Mouse (Mus musculus) urinary bladder, postnatal 14 days (tissue): ENCODE results near the gene Slc35g3.

ENCODE experiments used
- DNase-seq: peaks from one replicate; pipeline ENCODE4 v3.0.0; 2021; ENCODE audit warnings: low spot score

Gene Slc35g3

DNA sequence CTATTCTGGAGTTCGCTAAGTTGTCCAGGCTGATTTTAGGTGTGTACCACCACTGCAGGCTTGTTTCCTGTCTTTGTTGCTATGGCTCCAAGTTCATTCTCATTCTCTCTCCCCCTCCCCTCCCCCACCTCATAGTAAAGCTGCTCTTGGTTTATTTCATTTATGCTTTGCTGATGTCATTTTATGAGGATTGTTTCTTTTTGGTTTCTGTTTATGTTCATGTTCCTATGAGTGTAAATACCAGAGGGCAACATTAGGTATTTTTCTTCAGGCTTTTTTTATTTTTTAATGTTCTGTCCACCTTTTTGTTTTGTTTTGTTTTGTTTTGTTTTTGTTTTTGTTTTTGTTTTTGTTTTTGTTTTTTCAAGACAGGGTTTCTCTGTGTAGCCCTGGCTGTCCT, at the start of gene Slc35g3:
Gene Slc35g3, minus strand, starts transcription at position 101 of the 400 bp plus-strand sequence.
- DNase-seq: no peak

- DNase-seq: no peak
Measured at GRCm38 (mm10) chr11:69810280-69810679, 48.5 kb upstream of the Slc35g3 start.

DNA sequence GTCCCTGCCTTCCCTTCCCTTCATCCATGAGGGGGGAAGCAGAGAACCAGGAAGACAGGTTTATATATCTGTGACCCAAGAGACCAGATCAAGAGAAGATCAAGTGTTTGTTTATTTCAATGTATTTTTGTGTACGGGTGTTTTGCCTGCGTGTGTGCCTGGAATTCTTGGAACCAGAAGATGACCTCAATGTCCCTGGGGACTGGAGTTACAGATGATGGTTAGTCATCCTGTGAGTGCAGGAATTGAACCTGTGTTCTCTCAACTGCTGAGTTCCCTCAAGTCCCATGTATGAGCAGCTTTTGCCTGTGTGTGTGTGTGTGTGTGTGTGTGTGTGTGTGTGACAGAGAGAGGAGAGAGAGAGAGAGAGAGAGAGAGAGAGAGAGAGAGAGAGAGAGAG, 45.9 kb upstream of the Slc35g3 start:
- no peak for DNase-seq

- no peak for DNase-seq
Measured at GRCm38 (mm10) chr11:69806378-69806777, 44.6 kb upstream of the Slc35g3 start.

DNA sequence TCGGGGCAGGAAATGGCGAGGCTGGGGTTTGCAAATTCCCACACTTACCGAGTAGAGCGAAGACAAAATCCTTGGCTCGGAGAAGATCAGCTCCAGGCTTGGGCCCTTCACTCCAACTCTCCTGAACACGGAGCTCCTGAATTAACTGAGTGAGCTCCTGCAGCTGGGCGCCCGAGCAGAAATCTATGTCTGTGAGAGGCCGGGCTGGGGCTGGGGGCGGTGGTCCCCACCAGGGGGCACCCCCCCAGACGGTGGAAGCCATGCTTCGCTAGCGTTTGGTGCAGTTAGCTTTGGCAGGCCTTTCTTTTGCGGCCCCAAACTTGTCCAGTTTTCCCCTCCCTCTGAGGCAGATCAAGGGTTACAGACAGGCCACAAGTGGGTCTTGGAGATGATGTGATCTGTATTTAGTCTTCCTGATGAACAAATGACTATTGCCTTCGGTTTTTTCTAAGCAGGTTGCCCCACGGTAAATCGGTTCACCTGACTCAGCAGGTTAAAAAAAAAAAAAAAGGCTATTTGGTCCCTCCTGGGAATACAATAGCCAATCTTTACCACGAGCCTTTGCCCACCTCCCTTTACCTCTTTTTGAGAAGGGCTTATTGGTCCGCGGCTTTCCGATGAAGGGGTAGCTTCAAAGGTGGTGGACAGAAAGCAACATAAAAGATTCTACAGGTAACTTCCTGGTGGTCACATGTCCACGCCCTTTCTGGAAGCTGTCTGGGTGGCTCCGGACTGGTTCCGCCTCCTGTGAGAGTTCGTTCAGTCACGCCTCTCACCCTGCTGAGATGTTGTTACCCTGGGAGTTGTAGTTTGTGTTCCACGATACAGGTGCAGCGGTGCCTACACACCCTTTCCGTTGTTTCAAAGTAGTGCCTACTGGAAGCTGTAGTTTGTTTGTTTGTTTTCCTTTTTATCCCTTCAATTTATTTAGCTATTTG, 43.5 kb upstream of the Slc35g3 start, which contains the start of gene Tmem102:
Gene Tmem102, minus strand, starts transcription at position 653 of the 938 bp plus-strand sequence.
- DNase-seq: peak; percentile 80

DNA sequence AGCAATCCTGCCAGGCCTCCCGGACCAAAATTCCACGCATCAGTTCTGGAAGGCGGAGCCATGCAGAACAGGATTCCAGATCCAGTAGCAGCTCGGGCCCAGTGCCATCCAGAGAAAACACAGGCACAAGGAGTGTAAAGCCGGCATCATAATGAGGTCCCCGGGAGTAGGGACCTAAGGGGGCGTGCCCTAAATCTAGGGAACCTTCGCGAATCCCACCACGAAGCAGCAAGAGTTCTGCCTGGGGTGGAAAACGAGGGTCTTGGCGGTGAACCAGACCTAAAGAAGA, 42.8 kb upstream of the Slc35g3 start:
- DNase-seq: peak; percentile 42

- DNase-seq: peak; percentile 71
Measured at GRCm38 (mm10) chr11:69803786-69804651, 42.3 kb upstream of the Slc35g3 start.

DNA sequence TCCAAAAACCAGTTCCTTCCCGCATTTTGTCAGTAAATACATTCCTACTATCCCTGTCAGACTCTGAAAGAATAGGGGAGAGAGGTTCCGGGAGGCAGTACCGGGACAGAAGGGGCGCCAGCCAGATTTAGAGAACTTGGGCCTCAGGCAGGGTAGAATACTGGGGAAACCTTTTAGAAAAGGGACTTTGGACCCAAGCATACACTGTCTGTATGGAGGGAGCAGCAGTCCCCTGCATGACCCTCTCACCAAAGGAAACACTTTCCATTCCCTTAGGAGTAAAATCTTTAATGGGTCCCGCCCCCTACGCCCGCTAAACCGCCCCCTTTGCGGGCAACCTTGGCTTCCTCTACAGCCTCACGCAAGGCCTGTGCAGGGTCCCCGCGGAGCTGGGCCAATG, 41.6 kb upstream of the Slc35g3 start:
- no peak for DNase-seq

- DNase-seq: peak; percentile 87
Measured at GRCm38 (mm10) chr11:69802648-69803105, 40.9 kb upstream of the Slc35g3 start.

- DNase-seq: peak; percentile 14
Measured at GRCm38 (mm10) chr11:69801379-69801977, 39.7 kb upstream of the Slc35g3 start, which contains the start of gene Fgf11. Gene Fgf11, minus strand, starts transcription at chr11:69801857.

DNA sequence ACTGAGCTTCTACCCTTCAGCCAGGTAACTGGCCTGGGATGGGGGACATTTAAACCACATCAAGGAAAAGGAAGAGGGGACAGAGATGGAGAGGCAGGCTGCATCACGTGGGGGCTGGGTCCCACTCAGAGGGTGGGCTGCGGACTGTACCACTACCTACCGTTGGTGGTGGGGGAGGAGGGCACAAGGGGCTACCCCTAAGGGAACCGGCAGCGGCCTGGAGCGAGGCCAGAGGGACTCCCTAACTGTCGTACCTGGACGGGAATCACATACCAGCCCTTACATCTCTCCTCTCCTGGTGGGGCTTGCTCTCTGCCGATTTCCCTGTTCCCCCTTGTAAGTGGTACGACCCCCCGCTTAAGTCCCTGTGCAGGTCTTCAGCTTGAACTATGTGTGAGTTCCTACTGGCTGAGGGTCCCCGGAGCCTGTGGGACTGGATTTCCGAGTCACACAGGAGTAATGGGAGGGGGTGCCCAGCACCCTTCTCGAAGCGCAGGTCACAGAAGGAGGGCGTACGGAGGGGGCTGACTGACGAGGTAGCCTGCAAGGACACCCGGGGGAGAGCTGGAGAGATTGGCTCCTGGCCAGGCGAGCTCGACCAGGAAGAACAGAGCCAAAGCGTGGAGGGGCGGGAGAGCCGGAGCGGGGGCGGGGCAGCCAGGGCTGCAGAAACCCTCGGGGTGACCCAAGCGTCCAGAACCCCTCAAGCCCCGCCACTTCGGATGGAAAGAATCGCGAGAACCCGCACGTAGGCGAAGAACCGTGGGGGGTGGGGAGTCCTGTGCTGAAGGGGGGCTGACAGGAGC, 38.8 kb upstream of the Slc35g3 start:
- peak; percentile 64 for DNase-seq

GRCm38 (mm10) chr11:69800138-69800391, 38.3 kb upstream of the Slc35g3 start:
- no peak for DNase-seq

DNA sequence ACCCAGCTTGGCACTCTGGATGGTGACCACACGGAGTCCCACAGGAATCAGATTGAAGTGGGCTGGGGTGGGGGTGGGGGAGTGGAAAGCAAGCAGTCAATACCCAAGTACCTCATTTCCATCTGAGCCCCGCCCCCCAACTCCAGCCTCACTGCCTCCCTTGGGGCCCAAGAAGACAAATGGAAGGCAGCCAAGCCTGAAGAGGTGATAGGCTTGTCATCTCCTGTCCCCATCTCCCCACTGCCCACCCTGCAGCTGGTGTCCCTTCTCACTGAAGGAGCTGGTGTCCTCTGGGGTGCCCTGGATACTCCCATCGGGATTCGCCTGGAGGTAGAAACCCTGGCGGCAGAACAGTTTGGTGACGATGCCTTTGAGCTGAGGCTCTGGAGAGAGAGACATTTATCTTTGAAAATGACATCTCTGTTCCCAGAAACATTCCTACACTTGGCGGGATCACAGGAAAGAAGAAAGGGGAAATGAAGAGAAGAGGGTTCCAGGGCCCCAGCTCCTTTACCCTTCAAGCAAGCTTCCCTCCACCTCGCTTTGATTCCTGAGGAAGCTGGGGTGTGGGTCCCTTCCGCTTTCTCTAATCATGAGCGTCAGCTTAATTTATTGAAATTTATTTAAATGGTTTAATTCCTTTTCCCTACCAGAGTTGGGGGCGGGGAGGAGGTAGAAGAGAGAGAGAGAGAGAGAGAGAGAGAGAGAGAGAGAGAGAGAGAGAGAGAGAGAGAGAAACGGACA, 37.8 kb upstream of the Slc35g3 start:
- no peak for DNase-seq

- no peak for DNase-seq
Measured at GRCm38 (mm10) chr11:69797924-69798323, 36.2 kb upstream of the Slc35g3 start.

GRCm38 (mm10) chr11:69795983-69796435, 34.2 kb upstream of the Slc35g3 start:
- DNase-seq: no peak

- DNase-seq: peak; percentile 96
Measured at GRCm38 (mm10) chr11:69795168-69795982, 33.6 kb upstream of the Slc35g3 start, which contains the start of gene Chrnb1. Gene Chrnb1, minus strand, starts transcription at chr11:69795943.

DNA sequence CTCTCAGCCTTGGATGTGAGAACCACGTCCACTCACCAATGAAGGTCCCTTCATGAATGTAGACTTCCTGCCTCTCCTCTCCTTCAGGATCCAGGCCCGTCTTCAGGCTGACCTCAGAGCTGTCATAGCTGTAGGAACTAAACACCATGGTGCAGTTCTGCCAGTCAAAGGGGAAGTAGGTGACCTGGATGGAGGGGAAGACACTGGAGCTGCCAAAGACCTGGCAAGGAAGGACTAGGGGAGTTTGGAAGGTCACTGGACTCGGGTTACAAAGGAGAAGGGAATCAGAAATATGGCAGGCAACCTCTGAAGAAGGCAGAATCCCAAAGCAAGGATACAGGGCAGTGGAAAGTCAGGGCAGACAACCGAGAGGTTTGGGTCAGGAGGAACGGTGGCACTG, 31.7 kb upstream of the Slc35g3 start:
- no peak for DNase-seq

DNA sequence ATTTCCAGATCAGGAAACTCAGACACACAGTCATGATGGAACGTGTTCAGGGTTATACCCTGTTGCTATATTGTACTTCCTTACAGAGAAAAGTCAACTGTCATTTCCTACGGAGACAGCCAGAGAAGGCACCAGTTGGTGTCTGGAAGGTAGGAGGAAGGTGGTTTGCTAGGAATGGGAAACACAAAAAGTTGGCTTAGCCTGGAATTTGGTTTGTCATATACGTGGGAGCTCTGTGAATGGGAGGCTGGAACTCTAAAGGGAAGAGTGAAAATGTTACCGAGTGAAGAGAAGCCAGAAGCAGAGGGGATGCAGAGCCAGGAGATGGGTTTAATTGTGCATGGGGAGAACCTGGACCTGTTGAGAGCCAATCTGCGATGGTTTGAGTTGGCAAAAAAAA, 29.7 kb upstream of the Slc35g3 start:
- no peak for DNase-seq

GRCm38 (mm10) chr11:69789431-69789830, 27.7 kb upstream of the Slc35g3 start:
- DNase-seq: no peak

DNA sequence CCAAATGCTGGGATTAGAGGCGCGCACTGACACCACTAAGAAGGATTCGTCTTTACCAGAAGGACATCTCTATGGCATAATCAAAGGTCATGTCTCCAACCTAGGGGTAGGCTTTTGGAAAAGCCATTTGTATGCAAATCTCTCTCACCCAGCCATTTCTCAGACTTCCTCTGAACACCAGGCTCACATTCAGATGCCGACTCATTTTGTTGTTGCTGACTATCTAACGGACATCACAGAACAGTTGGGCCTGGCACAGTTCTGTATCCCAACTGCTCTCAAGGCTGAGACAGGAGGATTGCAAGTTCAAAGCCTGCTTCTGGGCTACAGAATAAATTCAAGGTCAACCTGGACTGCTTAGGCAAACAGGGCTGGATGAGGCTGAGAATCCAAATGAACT, 25.5 kb upstream of the Slc35g3 start:
- no peak for DNase-seq
